Comparison of ENCODE assay signal across 7 mouse cellular contexts in genomic region chr12:36157304-36157637, GRCm38 (mm10). TPM values are rescaled to one million over a fixed set of nuclear protein-coding genes. Genes with fewer than 3 reads are reported as not detected.
DNase-seq lines count a peak whose midpoint lies in the region; ATAC-seq and TF ChIP-seq lines count a peak whose summit lies in the region.

No protein-coding gene starts in this region.

- H3K9me3 ChIP-seq in erythroblast, embryonic 14.5 days (ENCODE audit: control insufficient read depth, low read length) = no peaks in the 10 kb centered on the region
- H3K9me3 ChIP-seq in limb, embryonic 11.5 days (ENCODE audit: control insufficient read depth, low read length) = no peaks in the 10 kb centered on the region

- peak overlapping the region; percentile 77 for H3K4me2 ChIP-seq in limb, embryonic 11.5 days (ENCODE audit: low read depth, severe bottlenecking)
- H3K4me2 ChIP-seq in myocyte (ENCODE audit: low read depth) = peak overlapping the region; percentile 89

- peaks cover 15% of the 10 kb centered on the region for H3K4me1 ChIP-seq in testis, adult 2 months (ENCODE audit: control insufficient read depth, insufficient read depth, low read length)
- H3K4me1 ChIP-seq in erythroblast, embryonic 14.5 days (ENCODE audit: control insufficient read depth) = peaks cover 42% of the 10 kb centered on the region
- peaks cover 14% of the 10 kb centered on the region for H3K4me1 ChIP-seq in limb, embryonic 11.5 days (ENCODE audit: control insufficient read depth, insufficient read depth, low read length)

- peak overlapping the region; percentile 83 for H3K27ac ChIP-seq in testis, adult 2 months (ENCODE audit: control insufficient read depth, insufficient read depth, low read depth, low read length)
- H3K27ac ChIP-seq in limb, embryonic 11.5 days (replicated peaks; ENCODE audit: low read depth, low read length) = peak overlapping the region; percentile 75

- peak overlapping the region; percentile 73 for H3K4me3 ChIP-seq in testis, adult 2 months (ENCODE audit: control insufficient read depth, low read depth, low read length)
- peak overlapping the region; percentile 90 for H3K4me3 ChIP-seq in erythroblast, embryonic 14.5 days (replicated peaks)
- H3K4me3 ChIP-seq in limb, embryonic 11.5 days (ENCODE audit: low read depth, low read length) = peak overlapping the region; percentile 88
- peak overlapping the region; percentile 97 for H3K4me3 ChIP-seq in myocyte

- WGBS in limb, embryonic 11.5 days = under 1% methylated on average over 14 of the region's 14 CpGs

- peaks cover 55% of the 10 kb centered on the region for H3K79me2 ChIP-seq in myocyte (ENCODE audit: control insufficient read depth, insufficient read depth)

- no peaks in the 10 kb centered on the region for H3K36me3 ChIP-seq in testis, adult 2 months (ENCODE audit: control insufficient read depth, insufficient read depth, low read length)
- no peaks in the 10 kb centered on the region for H3K36me3 ChIP-seq in erythroblast, embryonic 14.5 days (ENCODE audit: control insufficient read depth)
- H3K36me3 ChIP-seq in limb, embryonic 11.5 days (ENCODE audit: control insufficient read depth, insufficient read depth, low read length) = no peaks in the 10 kb centered on the region
- no peaks in the 10 kb centered on the region for H3K36me3 ChIP-seq in myocyte (ENCODE audit: control insufficient read depth, insufficient read depth)

- H3K9ac ChIP-seq in limb, embryonic 11.5 days (ENCODE audit: low read length) = peak overlapping the region; percentile 81

- no peak for DNase-seq in testis, postnatal 14 days (ENCODE audit: low spot score)
- no peak for DNase-seq in limb, embryonic 11.5 days (ENCODE audit: low spot score)
- DNase-seq in yolk sac, embryonic 10.5 days (ENCODE audit: low spot score) = no peak
- no peak for DNase-seq in urinary bladder, postnatal 25 days (ENCODE audit: low spot score)

- TF ChIP-seq POLR2A in testis, adult 2 months (IDR thresholded peaks at IDR 0.05; ENCODE audit: control insufficient read depth, low read depth, low read length) = no peak
- TF ChIP-seq POLR2A in myocyte (IDR thresholded peaks at IDR 0.05; ENCODE audit: insufficient read length, low read depth) = no peak

- peak overlapping the region; percentile 50 for H3ac ChIP-seq in myocyte (ENCODE audit: control insufficient read depth, insufficient read length)

- no peak for TF ChIP-seq CTCF in testis, adult 2 months (IDR thresholded peaks at IDR 0.05; ENCODE audit: control insufficient read depth, insufficient read depth, insufficient replicate concordance, low read depth, low read length)

- no peaks in the 10 kb centered on the region for H3K27me3 ChIP-seq in testis, adult 2 months (ENCODE audit: control insufficient read depth, insufficient read depth, low read length)
- no peaks in the 10 kb centered on the region for H3K27me3 ChIP-seq in erythroblast, embryonic 14.5 days (ENCODE audit: control insufficient read depth)
- no peaks in the 10 kb centered on the region for H3K27me3 ChIP-seq in limb, embryonic 11.5 days (ENCODE audit: control insufficient read depth, insufficient read depth, low read length)
- no peaks in the 10 kb centered on the region for H3K27me3 ChIP-seq in myocyte (ENCODE audit: control insufficient read depth, insufficient read depth, insufficient read length)

- peak; percentile 52 for ATAC-seq in limb, embryonic 11.5 days (ENCODE audit: insufficient number of reproducible peaks, low FRiP score, low TSS enrichment, low read depth)

TF ChIP-seq in myocyte, 11 proteins besides CTCF, POLR2A, EP300 and RAD21:
- TF ChIP-seq MAX (IDR thresholded peaks at IDR 0.05; ENCODE audit: low read depth) (no peak), CEBPB (IDR thresholded peaks at IDR 0.05; ENCODE audit: insufficient read depth, poor library complexity, severe bottlenecking) (no peak), POLR2AphosphoS2 (IDR thresholded peaks at IDR 0.05; ENCODE audit: insufficient read length, low read depth) (no peak), TCF12 (IDR thresholded peaks at IDR 0.05; ENCODE audit: insufficient read depth, poor library complexity, severe bottlenecking) (no peak)

RNA-seq across cellular contexts. Expression of gene Ankmy2, which starts 0.4 kb away (rescaled TPM):
- polyA plus RNA-seq in testis, adult 2 months (2012; rRNA removed) = 1.3 and 1.4 TPM in 2 replicates
- 0.04 and 0.07 TPM in 2 replicates for polyA plus RNA-seq in erythroblast, embryonic 14.5 days (2012)
- 28.1 and 28.5 TPM in 2 replicates for polyA plus RNA-seq in limb, embryonic 11.5 days (2014; fragmentation: Nextera tagmentation; extraction: Ambion mirVana)
- polyA plus RNA-seq in myocyte (2012; fragmentation: generic; extraction: Trizol) = 8.5 TPM

RNA-seq across cellular contexts. Expression of gene Bzw2, which starts 0.6 kb away (rescaled TPM):
- polyA plus RNA-seq in testis, adult 2 months (2012; rRNA removed) = 1.3 and 2.2 TPM in 2 replicates
- 0.20 and 0.22 TPM in 2 replicates for polyA plus RNA-seq in erythroblast, embryonic 14.5 days (2012)
- polyA plus RNA-seq in limb, embryonic 11.5 days (2014; fragmentation: Nextera tagmentation; extraction: Ambion mirVana) = 312 and 328 TPM in 2 replicates
- polyA plus RNA-seq in myocyte (2012; fragmentation: generic; extraction: Trizol) = 86.8 TPM

Comparison
In these comparisons a context has a peak if more than half of its experiments do, and no peak if none do; other contexts are left out.
1. RNA of gene Bzw2, which starts 0.6 kb away (polyA plus RNA-seq): 312 to 328 TPM in limb, embryonic 11.5 days and 86.8 TPM in myocyte (single experiment); 1.3 to 2.2 TPM in testis, adult 2 months and 0.20 to 0.22 TPM in erythroblast, embryonic 14.5 days; every median in the first group is over 10 times any median in the second.
2. Peak in every context shown above with its lines, with median percentiles within 50 percentile points of each other: H3K4me3 ChIP-seq.